Mouse (Mus musculus): ENCODE results near the gene Gbe1.

GRCm38 (mm10) chr16:70407780-70408179 lies 94.0 kb downstream of the Gbe1 start:
- TF ChIP-seq CTCF (IDR thresholded peaks at IDR 0.05), result no peak
- TF ChIP-seq EP300 (IDR thresholded peaks at IDR 0.05), result no peak
